Mouse (Mus musculus): Measurements from ENCODE around the gene Trmt6.

Gene Trmt6

GRCm38 (mm10) chr2:132815608-132816314 is at the start of gene Trmt6, which contains the start of gene Mcm8:
TSS of gene Trmt6 (minus strand) at chr2:132816055.
TSS of gene Mcm8 (plus strand) at chr2:132816141.
- peak; percentile 99 for DNase-seq (ENCODE audit: low read depth)

- DNase-seq (ENCODE audit: low read depth): no peak
These were observed 47.5 kb upstream of the Trmt6 start for GRCm38 (mm10) chr2:132863325-132863724.

GRCm38 (mm10) chr2:132861456-132861855 is 45.6 kb upstream of the Trmt6 start:
- DNase-seq (ENCODE audit: low read depth): no peak

- DNase-seq (ENCODE audit: low read depth): no peak
These were observed 44.6 kb upstream of the Trmt6 start for GRCm38 (mm10) chr2:132860435-132860834.

GRCm38 (mm10) chr2:132856333-132856732 is 40.5 kb upstream of the Trmt6 start:
- DNase-seq (ENCODE audit: low read depth): no peak

GRCm38 (mm10) chr2:132853051-132853450 is 37.2 kb upstream of the Trmt6 start:
- DNase-seq (ENCODE audit: low read depth): no peak

- no peak for DNase-seq (ENCODE audit: low read depth)
These were observed 33.3 kb upstream of the Trmt6 start for GRCm38 (mm10) chr2:132849141-132849540.

- no peak for DNase-seq (ENCODE audit: low read depth)
These were observed 32.5 kb upstream of the Trmt6 start for GRCm38 (mm10) chr2:132848361-132848760.

- peak; percentile 16 for DNase-seq (ENCODE audit: low read depth)
These were observed 31.7 kb upstream of the Trmt6 start for GRCm38 (mm10) chr2:132847581-132847980.

GRCm38 (mm10) chr2:132846407-132847358 is 30.8 kb upstream of the Trmt6 start, which contains the start of gene Crls1:
TSS of gene Crls1 (plus strand) at chr2:132846666.
- DNase-seq (ENCODE audit: low read depth): peak; percentile 97

GRCm38 (mm10) chr2:132841071-132841470 is 25.2 kb upstream of the Trmt6 start:
- DNase-seq (ENCODE audit: low read depth): no peak

- no peak for DNase-seq (ENCODE audit: low read depth)
These were observed 12.9 kb downstream of the Trmt6 start for GRCm38 (mm10) chr2:132802976-132803375.

GRCm38 (mm10) chr2:132794204-132794586 is 21.7 kb downstream of the Trmt6 start:
- no peak for DNase-seq (ENCODE audit: low read depth)

GRCm38 (mm10) chr2:132793441-132794203 is 22.2 kb downstream of the Trmt6 start:
- no peak for DNase-seq (ENCODE audit: low read depth)

GRCm38 (mm10) chr2:132784039-132784438 is 31.8 kb downstream of the Trmt6 start:
- DNase-seq (ENCODE audit: low read depth): no peak

- peak; percentile 73 for DNase-seq (ENCODE audit: low read depth)
These were observed 34.3 kb downstream of the Trmt6 start for GRCm38 (mm10) chr2:132781439-132782068.

GRCm38 (mm10) chr2:132780978-132781377 is 34.9 kb downstream of the Trmt6 start, which contains the start of gene Chgb:
TSS of gene Chgb (plus strand) at chr2:132781278.
- no peak for DNase-seq (ENCODE audit: low read depth)

GRCm38 (mm10) chr2:132770822-132771221 is 45.0 kb downstream of the Trmt6 start:
- no peak for DNase-seq (ENCODE audit: low read depth)

GRCm38 (mm10) chr2:132757911-132758310 is 57.9 kb downstream of the Trmt6 start:
- no peak for DNase-seq (ENCODE audit: low read depth)

Measured in induced T-regulatory cell, adult 2 months (primary cell).